Mouse (Mus musculus): ENCODE measurements around the gene Bckdhb. TPM values are rescaled to one million over a fixed set of nuclear protein-coding genes. Genes with fewer than 3 reads are reported as not detected.
"Not testable (repeated sequence)": the region's sequence is repeated elsewhere in the genome, so short reads cannot be mapped to it uniquely, and the experiment has no call there.

Gene Bckdhb
- polyA plus RNA-seq, 1 experiment from 2014 or later = 46.5 TPM

DNA sequence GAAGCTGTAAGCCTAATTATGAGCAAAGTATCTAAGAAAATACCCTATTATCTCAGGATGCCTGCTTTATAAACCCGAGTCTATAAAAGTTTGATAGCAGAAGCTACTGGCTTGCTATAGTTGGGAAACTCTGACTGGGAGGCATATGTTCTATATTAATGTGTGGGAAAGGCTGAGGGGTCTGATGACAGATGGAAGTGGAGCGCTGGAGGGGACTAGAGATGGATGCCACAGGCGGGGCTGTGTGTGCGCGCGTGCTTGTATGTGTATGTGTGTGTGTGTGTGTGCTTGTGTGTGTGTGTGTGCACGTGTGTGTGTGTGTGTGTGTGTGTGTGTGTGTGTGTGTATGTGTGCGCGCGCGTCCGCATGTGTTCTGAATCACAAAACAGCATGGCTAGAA, 121.4 kb downstream of the Bckdhb start:
- 66% methylated on average over 10 of the region's 12 CpGs for WGBS
- Histone ChIP-seq H3K4me1 (ENCODE audit: control insufficient read depth, insufficient read depth, low read depth, low read length) (no peaks in the 10 kb centered on the region), H3K9ac (ENCODE audit: low read depth, low read length) (no peak overlapping the region), H3K9me3 (ENCODE audit: control insufficient read depth, low read length) (no peaks in the 10 kb centered on the region), H3K4me3 (ENCODE audit: low read length) (no peak overlapping the region), H3K27me3 (replicated peaks; ENCODE audit: control insufficient read depth, insufficient read depth, low read length) (no peaks in the 10 kb centered on the region), H3K4me2 (ENCODE audit: low read length) (no peak overlapping the region), H3K27ac (ENCODE audit: low read depth, low read length) (no peak overlapping the region), H3K36me3 (ENCODE audit: control insufficient read depth, insufficient read depth, low read length) (no peaks in the 10 kb centered on the region)
- ATAC-seq = peak; percentile 76

DNA sequence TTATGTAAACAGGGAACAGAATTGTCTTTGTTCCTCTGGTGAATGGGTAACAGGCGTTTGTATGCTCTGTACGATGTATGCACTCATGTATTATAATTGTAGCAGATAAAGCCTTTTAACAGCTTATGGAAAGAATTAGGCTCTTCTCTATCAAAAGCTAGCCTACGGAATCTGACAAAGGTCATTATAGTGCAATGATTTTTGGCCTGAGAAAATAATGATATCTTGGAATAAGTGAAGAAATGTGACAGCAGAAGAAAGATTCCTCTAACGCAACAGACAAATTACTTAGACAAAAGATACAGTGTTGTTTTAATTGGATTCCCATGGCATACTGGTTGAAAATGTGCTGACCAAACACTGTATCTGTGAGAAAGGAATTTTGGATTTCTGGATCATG, 122.0 kb downstream of the Bckdhb start:
- Histone ChIP-seq H3K9me3 (ENCODE audit: control insufficient read depth, low read length) (no peaks in the 10 kb centered on the region), H3K4me2 (ENCODE audit: low read length) (no peak overlapping the region), H3K9ac (ENCODE audit: low read depth, low read length) (no peak overlapping the region), H3K4me3 (ENCODE audit: low read length) (no peak overlapping the region), H3K36me3 (ENCODE audit: control insufficient read depth, insufficient read depth, low read length) (no peaks in the 10 kb centered on the region), H3K27me3 (replicated peaks; ENCODE audit: control insufficient read depth, insufficient read depth, low read length) (no peaks in the 10 kb centered on the region), H3K27ac (ENCODE audit: low read depth, low read length) (no peak overlapping the region), H3K4me1 (ENCODE audit: control insufficient read depth, insufficient read depth, low read depth, low read length) (no peaks in the 10 kb centered on the region)
- no peak for ATAC-seq
- 38% methylated on average over 4 of the region's 4 CpGs for WGBS

DNA sequence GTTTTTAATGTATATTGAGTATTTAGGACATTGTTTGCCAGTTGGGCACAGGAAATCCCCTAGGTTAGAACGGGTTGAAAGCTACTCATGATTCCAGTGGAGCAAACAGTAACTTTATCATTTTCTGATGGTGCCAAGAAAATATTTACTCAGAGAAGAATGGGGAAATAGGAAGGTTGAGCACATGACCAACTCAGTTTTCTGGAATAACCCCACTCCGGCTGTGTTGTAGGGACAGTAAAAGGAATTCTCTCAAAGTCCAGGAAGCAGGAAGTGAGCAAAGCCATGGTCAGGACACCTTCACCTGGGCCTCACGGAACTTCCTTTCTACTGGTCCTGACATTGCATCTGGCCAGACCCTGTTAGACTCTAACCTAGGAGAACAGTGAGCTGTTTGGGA, 122.5 kb downstream of the Bckdhb start:
- Histone ChIP-seq H3K4me2 (ENCODE audit: low read length) (no peak overlapping the region), H3K9ac (ENCODE audit: low read depth, low read length) (no peak overlapping the region), H3K27me3 (replicated peaks; ENCODE audit: control insufficient read depth, insufficient read depth, low read length) (no peaks in the 10 kb centered on the region), H3K4me3 (ENCODE audit: low read length) (no peak overlapping the region), H3K4me1 (ENCODE audit: control insufficient read depth, insufficient read depth, low read depth, low read length) (no peaks in the 10 kb centered on the region), H3K9me3 (ENCODE audit: control insufficient read depth, low read length) (no peaks in the 10 kb centered on the region), H3K27ac (ENCODE audit: low read depth, low read length) (no peak overlapping the region), H3K36me3 (ENCODE audit: control insufficient read depth, insufficient read depth, low read length) (no peaks in the 10 kb centered on the region)
- no peak for ATAC-seq
- 82% methylated on average over 3 of the region's 3 CpGs for WGBS

DNA sequence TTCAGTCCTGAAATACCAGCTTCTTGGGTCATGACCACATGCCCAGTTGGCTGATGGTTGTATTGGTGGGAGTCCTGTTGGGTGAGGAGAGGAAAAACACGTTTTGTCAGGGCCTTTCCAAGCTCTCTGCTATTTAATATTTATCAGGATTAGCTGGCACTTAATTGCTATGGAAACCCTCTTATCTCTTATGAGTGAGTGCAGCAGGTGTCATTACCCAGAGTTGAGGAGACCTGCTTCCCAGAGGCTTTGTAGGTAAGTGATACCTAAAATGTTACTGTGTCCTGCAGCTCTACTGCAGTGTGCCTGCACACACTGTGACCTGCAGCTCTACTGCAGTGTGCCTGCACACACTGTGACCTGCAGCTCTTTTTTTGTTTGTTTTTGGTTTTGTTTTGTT, 124.2 kb downstream of the Bckdhb start:
- Histone ChIP-seq H3K36me3 (ENCODE audit: control insufficient read depth, insufficient read depth, low read length) (no peaks in the 10 kb centered on the region), H3K4me2 (ENCODE audit: low read length) (no peak overlapping the region), H3K27ac (ENCODE audit: low read depth, low read length) (no peak overlapping the region), H3K4me3 (ENCODE audit: low read length) (no peak overlapping the region), H3K9me3 (ENCODE audit: control insufficient read depth, low read length) (no peaks in the 10 kb centered on the region), H3K4me1 (ENCODE audit: control insufficient read depth, insufficient read depth, low read depth, low read length) (no peaks in the 10 kb centered on the region), H3K9ac (ENCODE audit: low read depth, low read length) (no peak overlapping the region), H3K27me3 (replicated peaks; ENCODE audit: control insufficient read depth, insufficient read depth, low read length) (no peaks in the 10 kb centered on the region)
- ATAC-seq = no peak
- 58% methylated on average over 1 of the region's 1 CpGs for WGBS

DNA sequence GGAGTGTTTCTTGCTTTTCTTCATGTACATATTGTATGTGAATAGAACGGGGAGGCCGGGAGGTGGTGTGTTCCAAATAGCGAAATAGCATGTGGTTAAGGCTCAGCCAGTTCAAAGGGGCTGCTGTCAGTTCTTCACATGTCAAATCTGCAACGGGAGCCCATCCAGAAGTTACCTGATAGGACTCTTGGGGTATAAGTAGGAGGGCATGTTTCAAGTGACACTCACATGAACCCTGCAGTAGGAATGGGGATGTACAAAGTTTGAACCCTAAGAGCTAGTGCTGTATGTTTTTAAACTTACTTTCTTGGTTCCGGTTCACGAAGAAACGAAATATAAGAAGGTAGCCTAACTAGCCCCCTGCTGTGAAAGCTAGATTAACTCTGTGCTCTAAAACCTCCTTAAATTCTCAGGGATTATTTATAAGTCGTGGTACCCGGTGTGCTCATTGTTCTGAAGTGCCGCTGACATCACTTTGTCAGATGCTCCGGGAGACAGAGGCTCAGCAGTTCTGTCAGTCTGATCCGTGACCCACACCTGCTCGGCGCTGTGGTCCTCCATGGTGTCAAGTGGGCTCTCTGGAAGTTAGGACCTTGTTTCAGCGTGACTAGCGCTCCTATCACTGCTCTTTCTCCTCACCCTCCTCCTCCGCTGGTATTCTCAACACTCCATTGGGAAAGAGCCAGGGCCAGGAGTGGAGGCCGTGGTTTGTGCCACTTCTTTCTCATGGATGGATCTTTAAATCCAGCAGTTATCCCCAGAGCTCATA, 126.1 kb downstream of the Bckdhb start:
- no peak overlapping the region for H3K4me3 ChIP-seq (ENCODE audit: low read length)
- no peak for ATAC-seq
- no peaks in the 10 kb centered on the region for H3K27me3 ChIP-seq (replicated peaks; ENCODE audit: control insufficient read depth, insufficient read depth, low read length)
- H3K36me3 ChIP-seq (ENCODE audit: control insufficient read depth, insufficient read depth, low read length) = no peaks in the 10 kb centered on the region
- no peaks in the 10 kb centered on the region; the same call in 1 of the 2 replicates for H3K4me1 ChIP-seq (ENCODE audit: control insufficient read depth, insufficient read depth, low read depth, low read length)
- no peak overlapping the region for H3K9ac ChIP-seq (ENCODE audit: low read depth, low read length)
- no peaks in the 10 kb centered on the region for H3K9me3 ChIP-seq (ENCODE audit: control insufficient read depth, low read length)
- H3K27ac ChIP-seq (ENCODE audit: low read depth, low read length) = no peak overlapping the region
- WGBS = 84% methylated on average over 18 of the region's 18 CpGs
- no peak overlapping the region for H3K4me2 ChIP-seq (ENCODE audit: low read length)

DNA sequence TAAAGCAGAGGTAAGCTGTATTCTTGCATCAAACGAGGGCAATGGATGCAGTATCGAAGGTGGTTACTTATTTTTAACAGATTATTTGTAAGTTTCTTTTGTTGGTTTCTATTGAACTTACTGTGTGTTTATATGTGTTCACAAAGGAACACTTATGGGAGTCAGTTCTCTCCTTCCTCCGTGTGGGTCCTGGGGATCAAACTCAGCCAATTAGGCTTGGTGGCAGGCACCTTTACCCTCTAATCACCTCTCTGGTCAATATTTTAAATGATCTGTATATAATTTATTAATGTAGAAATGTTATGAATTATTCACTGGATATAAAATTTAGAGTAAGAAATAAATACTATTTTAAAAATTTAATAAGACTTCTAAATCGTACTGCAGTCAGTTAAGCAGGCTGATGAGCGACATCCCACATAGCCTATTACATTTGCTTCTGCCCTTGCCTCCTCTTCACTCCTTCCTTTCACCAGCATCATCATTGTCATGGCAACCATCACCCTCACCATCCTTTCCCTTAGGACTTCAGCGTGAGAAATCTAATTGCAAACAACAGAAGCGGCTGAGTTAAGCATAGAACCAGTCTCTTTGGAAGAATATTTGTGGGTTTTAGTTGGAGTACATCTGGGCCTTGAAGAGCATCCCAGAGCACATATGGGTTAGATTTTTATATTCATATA, 130.3 kb downstream of the Bckdhb start:
- Histone ChIP-seq H3K36me3 (ENCODE audit: control insufficient read depth, insufficient read depth, low read length) (no peaks in the 10 kb centered on the region), H3K4me2 (ENCODE audit: low read length) (no peak overlapping the region), H3K27ac (ENCODE audit: low read depth, low read length) (no peak overlapping the region), H3K4me1 (ENCODE audit: control insufficient read depth, insufficient read depth, low read depth, low read length) (no peaks in the 10 kb centered on the region; the same call in 1 of the 2 replicates), H3K9ac (ENCODE audit: low read depth, low read length) (no peak overlapping the region), H3K27me3 (replicated peaks; ENCODE audit: control insufficient read depth, insufficient read depth, low read length) (no peaks in the 10 kb centered on the region), H3K4me3 (ENCODE audit: low read length) (no peak overlapping the region), H3K9me3 (ENCODE audit: control insufficient read depth, low read length) (no peaks in the 10 kb centered on the region)
- ATAC-seq = peak; percentile 76
- WGBS = 69% methylated on average over 7 of the region's 7 CpGs

DNA sequence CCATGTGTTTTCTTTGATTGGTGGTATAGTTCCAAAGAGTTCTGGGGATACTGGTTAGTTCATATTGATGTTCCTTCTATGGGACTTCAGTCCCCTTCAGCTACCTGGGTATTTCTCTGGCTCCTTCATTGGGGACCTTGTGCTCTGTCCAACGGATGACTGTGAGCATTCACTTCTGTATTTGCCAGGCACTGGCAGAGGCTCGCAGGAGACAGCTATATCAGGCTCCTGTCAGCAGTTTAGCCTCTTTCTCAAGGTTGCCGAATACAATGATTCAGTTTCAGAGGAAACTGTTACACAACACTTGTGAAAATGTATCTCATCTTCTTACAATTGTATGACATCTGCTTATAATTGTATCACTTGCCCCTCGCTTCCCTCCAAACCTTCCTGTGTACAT, 135.8 kb downstream of the Bckdhb start:
- not testable (repeated sequence) for H3K9ac ChIP-seq (ENCODE audit: low read depth, low read length); H3K4me3 ChIP-seq (ENCODE audit: low read length); H3K4me1 ChIP-seq (ENCODE audit: control insufficient read depth, insufficient read depth, low read depth, low read length); H3K4me2 ChIP-seq (ENCODE audit: low read length); H3K36me3 ChIP-seq (ENCODE audit: control insufficient read depth, insufficient read depth, low read length); ATAC-seq; H3K9me3 ChIP-seq (ENCODE audit: control insufficient read depth, low read length); H3K27me3 ChIP-seq (replicated peaks; ENCODE audit: control insufficient read depth, insufficient read depth, low read length); H3K27ac ChIP-seq (ENCODE audit: low read depth, low read length)
- 85% methylated on average over 4 of the region's 4 CpGs for WGBS

DNA sequence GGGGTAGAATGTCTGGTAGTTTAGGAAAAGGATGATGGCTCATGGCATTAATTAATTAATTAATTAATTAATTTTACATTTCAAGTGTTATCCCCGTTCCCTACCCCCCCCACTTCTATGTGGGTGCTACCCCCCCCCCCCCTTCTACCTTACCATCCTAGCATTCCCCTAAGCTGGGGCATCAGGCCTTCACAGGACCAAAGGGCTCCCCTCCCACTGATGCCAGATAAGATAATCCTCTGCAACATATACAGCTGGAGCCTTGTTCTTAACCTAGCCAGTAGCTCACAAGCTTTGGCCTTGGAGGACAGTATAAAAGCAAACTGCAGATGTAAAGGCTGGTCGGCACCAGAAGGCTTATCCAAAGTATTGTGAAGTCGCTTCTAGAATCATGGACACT, 138.7 kb downstream of the Bckdhb start:
- H3K4me1 ChIP-seq (ENCODE audit: control insufficient read depth, insufficient read depth, low read depth, low read length) = no peaks in the 10 kb centered on the region
- H3K9ac ChIP-seq (ENCODE audit: low read depth, low read length) = no peak overlapping the region
- WGBS = 93% methylated on average over 3 of the region's 3 CpGs
- no peak overlapping the region for H3K4me3 ChIP-seq (ENCODE audit: low read length)
- ATAC-seq = no peak
- no peak overlapping the region for H3K4me2 ChIP-seq (ENCODE audit: low read length)
- H3K36me3 ChIP-seq (ENCODE audit: control insufficient read depth, insufficient read depth, low read length) = no peaks in the 10 kb centered on the region
- H3K27ac ChIP-seq (ENCODE audit: low read depth, low read length) = no peak overlapping the region
- H3K27me3 ChIP-seq (replicated peaks; ENCODE audit: control insufficient read depth, insufficient read depth, low read length) = no peaks in the 10 kb centered on the region
- H3K9me3 ChIP-seq (ENCODE audit: control insufficient read depth, low read length) = no peaks in the 10 kb centered on the region

DNA sequence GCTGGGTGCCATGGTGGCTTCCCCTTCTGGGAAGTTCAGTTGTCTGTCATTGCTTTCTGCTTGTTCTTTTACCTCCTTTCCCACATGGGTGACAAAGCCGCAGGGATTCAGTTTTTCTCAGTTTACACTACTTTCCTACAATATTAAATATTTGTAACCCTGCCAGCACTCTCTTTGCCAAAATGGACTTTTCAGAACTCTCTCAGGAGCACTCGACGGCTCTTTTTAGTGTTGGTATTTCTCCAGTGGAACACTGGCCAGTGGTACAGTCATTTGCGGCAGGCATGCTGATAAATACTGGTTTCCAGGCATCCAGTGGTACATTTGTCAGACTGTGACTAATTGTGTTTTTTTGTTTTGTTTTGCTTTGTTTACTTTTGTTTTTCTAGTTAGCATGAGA, 139.2 kb downstream of the Bckdhb start:
- no peaks in the 10 kb centered on the region for H3K9me3 ChIP-seq (ENCODE audit: control insufficient read depth, low read length)
- no peak for ATAC-seq
- H3K9ac ChIP-seq (ENCODE audit: low read depth, low read length) = no peak overlapping the region
- no peaks in the 10 kb centered on the region for H3K4me1 ChIP-seq (ENCODE audit: control insufficient read depth, insufficient read depth, low read depth, low read length)
- no peak overlapping the region for H3K4me2 ChIP-seq (ENCODE audit: low read length)
- H3K27ac ChIP-seq (ENCODE audit: low read depth, low read length) = no peak overlapping the region
- H3K36me3 ChIP-seq (ENCODE audit: control insufficient read depth, insufficient read depth, low read length) = no peaks in the 10 kb centered on the region
- H3K4me3 ChIP-seq (ENCODE audit: low read length) = no peak overlapping the region
- WGBS = 67% methylated on average over 4 of the region's 4 CpGs
- H3K27me3 ChIP-seq (replicated peaks; ENCODE audit: control insufficient read depth, insufficient read depth, low read length) = no peaks in the 10 kb centered on the region

Data from hindbrain, embryonic 16.5 days (tissue).